Mouse (Mus musculus) CD4-positive, CD25-positive, alpha-beta regulatory T cell, adult 4 months (primary cell): ENCODE results near the gene Olfr1282. TPM values are rescaled to one million over a fixed set of nuclear protein-coding genes. Genes with fewer than 3 reads are reported as not detected.
"Not testable (repeated sequence)": the region's sequence is repeated elsewhere in the genome, so short reads cannot be mapped to it uniquely, and the experiment has no call there.

ENCODE experiments used
- ATAC-seq: one replicate; pipeline ENCODE4 v1.8.0; 2017
- polyA plus RNA-seq, 2 experiments: library from polyadenylated mRNA; unstranded; fragments of 100-300 nt; shearing (Covaris generic); gene quantifications; one replicate each; pipeline ENCODE4 v1.2.1; 2017

Gene Olfr1282
- not detected for polyA plus RNA-seq

- no peak for ATAC-seq
Measured at GRCm38 (mm10) chr2:111335976-111336375, at the start of gene Olfr1282. Gene Olfr1282, minus strand, starts transcription at chr2:111336076.

DNA sequence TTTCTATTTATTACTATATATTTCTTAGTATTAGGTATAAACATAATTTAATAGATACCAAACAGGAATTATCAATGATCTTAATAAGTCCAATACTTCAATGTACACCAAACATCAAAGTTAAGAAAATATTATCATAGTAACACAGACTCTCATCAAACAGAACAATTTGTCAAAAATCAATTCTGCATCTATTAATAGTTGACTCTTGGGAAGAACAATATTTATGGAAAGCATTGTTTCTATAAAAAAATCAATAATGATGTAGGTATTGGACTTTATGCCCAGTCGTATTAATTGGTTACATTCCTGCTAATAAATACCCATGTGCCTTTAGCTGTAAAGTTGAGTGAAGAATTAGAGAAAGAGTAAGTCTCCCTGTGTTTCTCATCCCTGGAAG lies 39.3 kb upstream of the Olfr1282 start, which contains the start of gene Olfr1284:
Gene Olfr1284, plus strand, starts transcription at position 301 of the 400 bp plus-strand sequence.
- no peak for ATAC-seq

DNA sequence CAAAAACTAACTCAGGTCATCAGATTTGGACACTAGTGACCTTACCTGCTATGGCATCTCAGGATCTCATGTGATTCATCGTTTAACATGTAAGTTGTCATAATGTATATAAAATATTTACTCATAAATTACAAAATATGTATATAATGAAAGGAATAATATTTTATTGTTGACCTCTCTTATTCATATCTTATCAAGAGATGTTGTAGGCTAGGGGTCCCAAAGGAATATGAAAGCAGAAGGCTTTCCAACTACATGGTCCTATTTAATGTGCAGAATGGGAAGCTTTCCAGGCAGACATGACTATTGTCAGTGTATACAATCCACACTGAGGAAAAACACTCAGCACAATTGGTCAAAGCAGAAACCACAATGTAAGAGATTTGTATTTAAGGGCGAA lies 30.6 kb upstream of the Olfr1282 start, which contains the start of gene Olfr1283:
Gene Olfr1283, plus strand, starts transcription at position 301 of the 400 bp plus-strand sequence.
- ATAC-seq, result no peak

GRCm38 (mm10) chr2:111333721-111334120 lies 2.2 kb downstream of the Olfr1282 start:
- ATAC-seq, result not testable (repeated sequence)

- no peak for ATAC-seq
Measured at GRCm38 (mm10) chr2:111326220-111326619, 9.7 kb downstream of the Olfr1282 start, which contains the start of gene Olfr1281. Gene Olfr1281, plus strand, starts transcription at chr2:111326520.

DNA sequence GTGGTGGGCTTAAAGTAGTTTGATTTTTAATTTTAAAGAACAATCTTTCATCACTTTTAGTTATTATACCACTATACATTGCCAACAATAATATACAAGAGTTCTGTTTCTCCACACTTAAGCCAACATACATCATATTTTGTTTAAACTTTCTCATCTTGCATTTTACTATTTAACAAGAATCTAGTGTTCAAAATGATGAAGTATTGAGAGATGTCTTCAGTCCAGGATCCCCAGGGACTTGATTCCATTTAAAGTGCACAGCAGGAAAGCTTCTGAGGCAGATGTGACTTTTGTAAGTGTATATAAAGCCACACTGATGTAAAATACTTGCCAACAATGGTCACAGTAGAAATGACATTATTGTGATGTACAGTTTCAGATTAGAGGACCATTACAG lies 22.2 kb downstream of the Olfr1282 start, which contains the start of gene Olfr1280:
Gene Olfr1280, plus strand, starts transcription at position 301 of the 400 bp plus-strand sequence.
- no peak for ATAC-seq

DNA sequence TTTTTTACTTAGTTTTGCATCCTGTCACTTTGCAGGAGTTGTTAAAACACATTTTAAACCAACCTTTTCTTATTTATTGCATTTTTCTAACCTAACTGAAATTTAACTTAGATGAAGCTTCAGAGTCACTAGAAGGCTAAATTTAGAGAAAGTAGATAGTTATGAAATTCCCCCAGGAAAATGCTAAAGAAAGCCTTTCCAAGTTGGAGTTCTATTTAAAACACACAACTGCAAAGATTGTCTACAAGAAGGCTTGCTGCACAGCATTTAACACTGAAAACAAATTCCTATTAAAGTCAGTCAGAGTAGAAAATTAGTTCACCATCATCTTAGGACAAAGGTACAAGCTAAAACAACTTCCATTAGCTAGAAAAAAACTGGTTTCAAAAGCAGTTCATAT lies 35.5 kb downstream of the Olfr1282 start, which contains the start of gene Olfr1279:
Gene Olfr1279, plus strand, starts transcription at position 262 of the 400 bp plus-strand sequence.
- no peak for ATAC-seq

- no peak for ATAC-seq
Measured at GRCm38 (mm10) chr2:111298541-111298940, 37.3 kb downstream of the Olfr1282 start.

DNA sequence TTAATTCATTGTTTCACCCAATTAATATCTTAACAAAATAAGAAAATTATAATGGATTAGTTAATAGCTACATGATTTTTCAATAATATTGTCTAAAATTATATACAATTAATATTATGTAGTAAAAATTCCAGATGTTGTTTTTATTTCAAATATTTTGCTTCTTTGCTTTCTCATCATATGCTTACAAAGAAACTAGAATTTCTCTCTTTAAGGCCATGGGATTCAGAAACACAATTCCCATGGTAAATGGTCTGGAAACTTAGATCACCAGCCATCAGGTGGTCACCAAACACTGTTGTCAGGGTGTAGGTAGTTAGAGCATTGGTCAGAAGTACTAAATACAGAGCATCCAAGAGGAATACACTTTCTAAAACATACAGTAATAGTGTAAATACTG lies 46.0 kb downstream of the Olfr1282 start, which contains the start of gene Olfr1278:
Gene Olfr1278, plus strand, starts transcription at position 301 of the 400 bp plus-strand sequence.
- no peak for ATAC-seq

Other genes starting within 250 kb of the Olfr1282 start
- not detected for gene Gm13941, start 230.1 kb downstream of the Olfr1282 start, polyA plus RNA-seq
- gene Gm15130, start 183.1 kb downstream of the Olfr1282 start, polyA plus RNA-seq, result not detected
- gene 4930430A15Rik, start 106.5 kb downstream of the Olfr1282 start, polyA plus RNA-seq, result not detected
- gene Olfr1275, start 100.8 kb downstream of the Olfr1282 start, polyA plus RNA-seq, result not detected
- gene Olfr1276, start 81.6 kb downstream of the Olfr1282 start, polyA plus RNA-seq, result not detected
- not detected for gene Olfr1277, start 62.0 kb downstream of the Olfr1282 start, polyA plus RNA-seq
- gene Olfr1278, start 45.9 kb downstream of the Olfr1282 start, polyA plus RNA-seq, result not detected
- gene Olfr1279, start 35.4 kb downstream of the Olfr1282 start, polyA plus RNA-seq, result not detected
- not detected for gene Olfr1280, start 22.1 kb downstream of the Olfr1282 start, polyA plus RNA-seq
- not detected for gene Olfr1281, start 9.6 kb downstream of the Olfr1282 start, polyA plus RNA-seq
- gene Olfr1283, start 30.7 kb upstream of the Olfr1282 start, polyA plus RNA-seq, result not detected
- gene Olfr1284, start 39.4 kb upstream of the Olfr1282 start, polyA plus RNA-seq, result not detected
- gene Olfr1286, start 87.0 kb upstream of the Olfr1282 start, polyA plus RNA-seq, result not detected
- gene Olfr1287, start 113.1 kb upstream of the Olfr1282 start, polyA plus RNA-seq, result not detected
- not detected for gene Olfr1288, start 138.0 kb upstream of the Olfr1282 start, polyA plus RNA-seq
- not detected for gene Olfr1289, start 144.7 kb upstream of the Olfr1282 start, polyA plus RNA-seq
- gene Olfr1290, start 157.8 kb upstream of the Olfr1282 start, polyA plus RNA-seq, result not detected
- not detected for gene Olfr1291-ps1, start 161.1 kb upstream of the Olfr1282 start, polyA plus RNA-seq
- gene Olfr1293-ps, start 189.1 kb upstream of the Olfr1282 start, polyA plus RNA-seq, result not detected
- gene Olfr1294, start 204.2 kb upstream of the Olfr1282 start, polyA plus RNA-seq, result not detected
- not detected for gene Olfr1295, start 233.6 kb upstream of the Olfr1282 start, polyA plus RNA-seq